Mouse (Mus musculus) gastrocnemius, postnatal 36 days (tissue): ENCODE data around the gene Sdk2. TPM values are rescaled to one million over a fixed set of nuclear protein-coding genes. Genes with fewer than 3 reads are reported as not detected.

ENCODE experiments used
- DNase-seq, 2 experiments: peaks; one replicate each; pipeline ENCODE4 v3.0.0; 2022
- intact Hi-C: fragments of 180-260 bp; cut with DNase I; formaldehyde crosslinking; loops from one replicate; pipeline ENCODE4 v1.15.1; 2025
- total RNA-seq, 2 experiments: library from RNA; stranded (reverse); gene quantifications; 2 replicates each; pipeline ENCODE4 v1.2.3; 2021

Sdk2 gene
- total RNA-seq, 2 experiments from 2014 or later: 0.54 to 0.59 TPM

DNA sequence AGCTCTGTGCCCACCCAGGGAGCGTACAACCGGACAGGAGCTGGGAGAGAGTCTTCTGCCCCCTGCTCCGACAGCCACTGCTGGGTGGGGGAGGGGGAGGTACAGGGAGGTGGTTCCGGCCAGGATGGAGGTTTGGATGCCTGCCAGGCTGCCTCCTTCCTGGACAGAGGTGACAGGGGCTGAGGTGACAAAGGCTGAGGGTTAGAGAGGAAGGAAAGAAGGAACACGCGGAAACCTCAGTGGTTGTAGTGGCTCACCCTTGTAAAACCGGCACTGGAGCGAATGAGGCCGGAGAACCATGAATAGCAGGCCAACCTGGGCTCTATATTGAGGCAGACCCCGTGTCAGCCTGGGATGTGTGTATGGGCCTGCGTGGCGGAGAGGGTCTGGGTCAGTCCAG lies 264.4 kb downstream of the Sdk2 start:
- DNase-seq: peak in 1 of 2 experiments; percentile 51
- intact Hi-C loops: no loop called here

DNA sequence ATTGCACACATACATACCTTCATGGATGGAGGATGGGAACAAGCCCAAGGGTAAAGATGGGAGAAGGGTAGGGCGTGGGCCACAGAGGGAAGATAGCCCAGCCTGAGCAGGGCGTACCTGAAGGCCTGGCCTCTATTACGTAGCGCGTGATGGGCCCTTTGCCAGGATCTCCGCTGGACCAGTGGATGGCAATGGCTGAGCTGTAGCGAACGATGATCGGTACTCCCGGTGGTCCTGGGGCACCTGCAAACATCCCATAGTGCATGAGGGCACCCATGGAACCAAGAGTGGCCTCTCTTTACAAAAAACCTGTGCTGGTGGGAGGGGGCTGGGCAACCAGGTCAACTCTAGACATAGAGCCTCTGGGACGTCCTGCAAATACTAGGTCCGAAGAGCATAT lies 266.8 kb downstream of the Sdk2 start:
- intact Hi-C loops: no loop called here
- DNase-seq: no peak

DNA sequence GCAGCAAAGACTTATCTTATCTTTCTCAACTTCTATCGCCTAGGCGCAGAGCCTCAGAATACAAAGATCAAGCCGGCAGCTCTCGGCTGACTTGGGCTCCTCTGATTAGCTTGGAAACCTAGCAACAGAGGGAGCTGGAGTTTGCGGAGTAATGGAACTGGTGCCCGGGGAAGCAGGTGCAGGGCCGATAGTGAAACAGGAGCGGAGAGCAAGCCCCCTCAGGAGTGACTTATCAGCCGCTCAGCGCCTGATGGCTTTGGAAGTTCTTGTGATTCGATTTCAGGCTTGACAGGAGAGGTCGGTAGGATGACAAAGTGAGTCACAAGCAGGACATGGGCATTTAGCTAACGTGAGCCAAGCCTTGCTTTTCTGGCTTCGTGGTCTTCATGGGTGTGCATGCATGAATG lies 267.8 kb downstream of the Sdk2 start:
- intact Hi-C loops: no loop called here
- DNase-seq: no peak

DNA sequence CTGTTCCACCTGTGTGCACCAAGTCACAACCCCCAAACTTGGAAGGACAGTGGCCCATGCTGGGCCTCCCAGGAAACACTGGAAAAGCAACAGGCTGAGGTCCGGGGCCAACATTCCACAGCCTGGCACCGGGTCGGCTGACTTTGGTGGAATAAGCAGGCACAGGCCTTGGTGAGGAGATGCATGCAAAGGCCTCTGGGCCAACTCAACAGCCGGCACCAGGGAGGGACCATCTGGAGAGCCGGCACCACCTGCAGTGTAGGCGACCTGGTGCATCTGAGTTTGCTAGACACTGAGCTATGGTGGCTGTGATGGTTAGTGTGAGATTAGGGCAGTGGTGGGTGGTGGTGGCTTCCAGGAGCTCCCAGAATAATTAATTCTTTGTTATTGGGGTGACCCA lies 268.8 kb downstream of the Sdk2 start:
- no peak for DNase-seq
- intact Hi-C loops: no loop called here

DNA sequence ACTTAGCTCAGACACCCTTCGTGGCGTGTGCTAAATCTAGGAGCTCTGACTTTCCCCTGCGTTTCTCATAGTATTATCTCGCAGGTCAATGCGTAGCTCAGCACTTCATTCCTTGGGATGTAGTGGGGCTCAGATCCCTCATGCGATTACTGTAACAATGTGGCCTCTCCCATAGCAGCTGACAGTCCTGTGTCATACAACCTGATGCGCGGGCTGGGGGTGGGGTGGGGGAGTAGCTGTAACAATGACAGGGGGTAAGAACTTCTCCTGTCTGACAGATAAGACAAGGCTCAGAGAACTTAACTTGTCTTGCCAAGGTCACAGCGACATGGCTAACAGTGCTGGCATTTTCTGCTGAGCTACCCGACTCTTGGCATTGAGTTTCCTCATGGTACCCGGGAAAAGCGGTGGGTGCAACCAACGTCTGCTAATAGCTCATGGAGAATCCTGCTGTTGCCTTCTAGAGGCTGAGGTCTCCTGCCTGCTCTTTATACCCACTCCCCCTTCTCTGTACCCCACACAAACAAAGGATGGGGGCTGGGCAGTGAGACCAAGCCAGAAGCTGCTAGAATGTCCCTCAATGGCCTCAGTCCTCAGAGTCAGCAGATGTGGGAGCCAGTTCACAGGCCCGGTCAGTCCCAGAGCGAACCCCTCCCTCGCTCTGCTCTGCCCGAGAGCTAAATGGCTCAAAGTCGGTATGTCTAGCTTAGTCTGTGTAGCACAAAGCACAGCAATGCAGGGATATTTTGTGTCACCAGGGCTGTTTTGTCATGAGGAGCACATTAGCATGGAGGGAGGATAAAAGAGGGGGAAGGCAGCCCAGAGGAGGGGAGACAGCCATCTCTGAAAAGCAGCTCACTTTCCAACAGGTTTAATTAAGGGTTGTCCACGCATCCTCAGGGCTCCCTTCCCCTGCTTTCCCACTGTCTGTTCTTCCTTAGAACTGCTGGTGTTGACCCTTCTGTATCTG lies 269.5 kb downstream of the Sdk2 start:
- no peak for DNase-seq
- intact Hi-C loops: no loop called here

DNA sequence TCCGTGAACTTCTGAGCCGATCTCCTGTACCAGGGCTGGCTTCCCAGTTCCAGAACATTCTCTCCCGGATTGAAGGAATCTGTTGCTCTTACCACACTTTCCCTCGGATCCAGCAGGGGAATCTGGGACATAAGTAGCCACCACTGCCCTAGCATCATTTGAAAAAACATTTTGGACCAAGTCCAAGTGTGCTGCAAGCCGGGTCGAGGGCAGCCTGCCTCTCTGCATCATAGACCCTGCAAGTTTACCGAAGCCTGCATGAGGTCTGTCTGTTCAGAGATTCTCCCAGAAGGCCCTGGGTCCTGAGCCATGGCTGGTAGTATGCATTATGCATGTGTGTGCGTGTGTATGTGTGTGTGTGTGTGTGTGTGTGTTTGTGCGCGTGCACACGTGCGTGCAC lies 271.0 kb downstream of the Sdk2 start:
- intact Hi-C loops: no loop called here
- no peak for DNase-seq

DNA sequence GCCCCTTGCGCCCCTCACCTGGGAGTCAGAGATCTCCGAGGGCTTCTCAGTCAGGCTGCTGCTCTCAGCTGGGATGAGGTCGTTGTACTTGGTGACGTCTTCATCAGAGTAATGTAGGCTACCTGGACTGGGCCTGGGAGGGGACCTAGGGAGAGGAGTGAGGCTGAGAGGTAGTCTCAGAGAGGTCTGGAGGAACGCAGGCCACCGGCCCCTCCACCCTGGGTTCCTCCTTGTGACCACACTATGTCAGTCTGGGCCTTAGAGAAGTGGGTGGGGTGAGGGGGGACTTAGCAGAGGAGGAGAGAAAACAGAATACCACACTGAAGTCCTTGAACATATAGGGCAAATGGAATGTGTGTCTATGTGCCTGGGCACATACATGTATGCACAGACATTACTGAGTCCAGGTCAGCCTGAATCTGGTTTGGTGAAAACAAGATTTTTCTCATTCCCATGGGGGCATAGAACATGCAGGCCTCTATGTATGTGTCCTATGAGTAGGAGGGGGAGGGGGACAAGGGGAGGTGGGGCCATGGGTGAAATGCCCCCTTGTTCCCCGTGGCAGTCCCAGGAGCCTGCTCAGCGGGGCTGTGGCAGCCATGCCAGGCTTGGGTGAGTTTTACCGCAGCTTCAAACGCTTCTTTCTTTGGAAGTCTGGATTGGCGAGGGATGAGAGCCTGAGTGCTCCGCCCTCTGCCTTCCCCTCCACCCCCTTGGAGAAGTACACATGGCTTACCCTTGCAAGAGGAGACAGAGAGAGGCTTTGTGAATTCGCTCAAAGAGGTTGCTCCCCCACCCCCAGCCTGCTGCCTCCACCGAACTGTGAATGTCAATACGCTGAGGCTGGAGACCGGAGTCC lies 275.3 kb downstream of the Sdk2 start:
- DNase-seq: no peak
- intact Hi-C loops: no loop called here

DNA sequence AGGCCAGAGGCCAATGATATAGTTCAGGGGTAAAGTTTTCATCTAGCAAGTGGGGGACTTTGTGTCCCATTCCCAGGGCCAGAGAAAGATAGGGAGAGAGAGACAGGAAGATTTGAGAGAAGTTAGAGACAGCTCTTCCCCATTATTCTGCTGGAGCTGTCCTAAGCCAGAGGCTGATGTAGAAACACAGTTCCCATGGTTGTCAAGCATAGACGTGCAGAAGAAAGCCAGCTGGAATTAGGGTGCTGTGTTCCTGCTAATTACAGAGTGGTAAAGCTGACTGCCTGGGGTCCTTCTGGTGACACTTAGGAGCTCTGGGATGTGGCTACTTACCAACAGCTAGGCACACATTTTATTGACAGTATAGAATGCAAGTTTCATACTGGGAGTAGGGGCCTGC lies 277.7 kb downstream of the Sdk2 start:
- intact Hi-C loops: no loop called here
- DNase-seq: no peak

DNA sequence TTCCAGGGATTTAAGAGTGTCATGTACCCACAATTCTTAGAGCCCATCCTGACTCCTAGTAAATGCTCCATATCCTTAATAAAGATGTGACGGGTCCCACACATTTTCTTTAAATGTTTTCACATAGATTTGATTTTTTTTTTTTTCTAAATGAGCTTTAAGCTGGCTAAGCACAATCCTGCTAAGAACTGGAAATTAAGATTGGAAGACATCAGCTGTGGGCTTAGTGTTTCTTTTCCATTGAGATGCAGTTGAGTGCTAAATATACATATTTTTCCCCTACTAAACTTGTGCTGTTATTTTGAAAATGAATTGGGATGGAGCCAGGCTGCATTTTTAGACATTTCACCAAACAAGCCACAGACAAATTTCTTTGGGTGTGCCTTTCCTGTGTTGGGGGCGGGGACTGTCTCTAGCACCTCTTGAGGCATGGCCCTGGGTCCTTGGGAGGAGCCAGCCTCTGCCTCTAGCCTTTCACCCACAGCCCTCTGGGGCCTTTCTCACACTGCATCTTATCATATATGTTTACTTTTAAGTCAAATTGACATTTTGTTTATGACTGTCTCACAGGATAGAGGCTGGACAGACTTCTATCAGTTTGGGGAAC lies 278.6 kb downstream of the Sdk2 start:
- no peak for DNase-seq
- intact Hi-C loops: no loop called here

DNA sequence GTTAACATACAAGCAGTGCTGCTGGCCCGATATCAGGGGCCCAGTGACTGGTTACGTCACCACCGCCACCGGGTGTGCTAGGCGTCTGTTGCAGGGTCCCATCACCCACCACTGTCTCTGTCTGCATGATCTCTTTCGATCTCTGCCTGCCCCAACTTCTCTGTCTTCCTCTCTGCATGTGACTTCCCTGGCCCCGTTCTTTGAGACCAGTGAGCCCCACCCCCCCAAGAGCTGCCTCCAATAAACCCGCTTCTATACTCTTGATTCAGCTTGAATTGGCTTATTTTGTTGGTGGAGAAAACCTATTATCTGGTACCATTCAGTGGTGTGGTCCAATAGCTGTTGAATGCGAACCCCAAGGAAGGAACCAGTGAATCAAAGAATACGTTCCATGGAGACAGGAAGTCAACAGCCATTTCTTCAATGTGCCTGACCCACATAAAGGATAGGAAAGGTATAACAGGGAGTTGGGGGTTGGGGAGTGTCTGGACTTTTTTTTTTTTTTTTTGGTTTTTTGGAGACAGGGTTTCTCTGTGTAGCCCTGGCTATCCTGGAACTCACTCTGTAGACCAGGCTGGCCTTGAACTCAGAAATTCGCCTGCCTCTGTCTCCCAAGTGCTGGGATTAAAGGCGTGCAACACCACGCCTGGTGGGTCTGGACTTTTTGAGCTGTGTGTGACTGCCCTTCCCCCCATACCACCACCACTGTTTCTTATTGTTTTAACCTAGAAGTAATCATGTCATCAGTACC lies 279.2 kb downstream of the Sdk2 start:
- DNase-seq: no peak
- intact Hi-C loops: no loop called here

DNA sequence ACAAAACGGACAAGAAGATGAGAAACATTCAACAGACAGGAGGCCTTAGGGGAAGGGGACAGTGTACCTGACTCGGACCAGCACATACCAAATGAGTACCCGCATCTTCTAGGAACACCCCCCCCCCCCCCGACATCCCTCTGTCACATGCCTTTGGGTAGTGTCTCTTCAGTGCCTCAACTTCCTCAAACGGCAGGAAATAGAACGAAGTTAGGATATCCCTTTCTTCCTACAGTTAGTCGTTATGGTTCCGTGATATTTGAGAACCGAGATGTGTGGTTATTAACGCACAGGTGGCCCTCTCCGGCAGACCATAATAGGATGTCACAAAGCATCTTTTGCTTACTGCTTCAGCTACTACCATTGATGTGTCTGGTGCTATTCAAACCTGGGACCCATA lies 279.8 kb downstream of the Sdk2 start:
- intact Hi-C loops: no loop called here
- DNase-seq: no peak

DNA sequence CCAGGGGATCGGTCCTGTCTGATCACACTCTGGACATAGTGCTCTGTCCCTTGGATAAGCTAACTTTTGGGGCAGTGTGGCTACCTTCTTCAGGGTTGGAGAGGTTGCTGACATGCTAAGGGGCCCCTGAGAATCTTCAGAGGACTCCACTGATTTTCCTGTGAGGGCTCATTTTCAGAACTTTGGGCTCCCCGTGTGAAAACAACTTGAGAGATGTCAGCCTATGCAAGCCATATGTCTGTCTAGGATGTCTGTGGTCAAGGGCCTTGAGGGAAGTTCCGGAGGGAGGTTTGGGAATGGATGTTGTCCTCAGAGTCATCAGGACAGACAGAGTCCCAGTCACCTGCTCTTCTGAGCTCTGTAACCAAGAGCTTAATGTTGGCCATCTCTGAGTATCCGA lies 280.5 kb downstream of the Sdk2 start:
- intact Hi-C loops: no loop called here
- DNase-seq: no peak

DNA sequence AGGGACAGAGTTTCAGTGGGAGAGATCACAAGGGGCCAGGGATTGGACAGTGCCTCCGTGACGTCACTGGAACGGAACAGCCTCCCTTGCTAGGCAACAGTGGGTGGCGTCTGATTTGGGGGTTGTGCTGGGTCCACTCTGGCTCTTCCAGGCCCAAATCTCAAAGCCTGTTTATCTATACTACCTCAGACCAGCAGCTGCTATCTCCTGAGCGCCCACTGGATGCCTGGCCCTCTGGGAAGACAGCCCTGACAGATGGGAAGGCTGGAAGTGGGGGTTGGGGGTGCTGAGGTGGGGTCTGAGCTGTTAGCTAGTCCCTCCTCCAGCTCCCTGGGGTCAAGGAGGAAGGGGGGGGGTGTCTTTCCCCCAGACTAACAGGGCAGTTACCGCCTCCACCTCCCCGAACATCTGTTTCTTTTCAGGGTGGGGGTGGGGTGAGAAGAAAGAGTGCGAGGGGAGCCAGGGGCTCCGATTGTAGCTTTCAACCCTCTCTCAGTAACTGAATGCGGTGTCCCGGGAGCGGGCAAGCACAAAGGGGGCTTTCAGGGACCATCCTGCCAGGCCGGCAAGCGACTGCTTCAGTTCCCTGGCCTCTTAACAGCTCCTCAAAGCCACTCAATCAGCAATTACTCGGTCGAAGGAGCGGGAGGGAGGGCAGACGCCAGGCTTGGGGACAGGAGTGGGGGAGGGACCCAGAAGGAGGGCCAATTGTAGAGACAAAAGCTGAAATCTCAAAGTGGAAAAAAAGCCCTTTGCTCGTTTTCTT lies 281.3 kb downstream of the Sdk2 start:
- intact Hi-C loops: no loop called here
- peak; percentile 41 to 53 for DNase-seq

DNA sequence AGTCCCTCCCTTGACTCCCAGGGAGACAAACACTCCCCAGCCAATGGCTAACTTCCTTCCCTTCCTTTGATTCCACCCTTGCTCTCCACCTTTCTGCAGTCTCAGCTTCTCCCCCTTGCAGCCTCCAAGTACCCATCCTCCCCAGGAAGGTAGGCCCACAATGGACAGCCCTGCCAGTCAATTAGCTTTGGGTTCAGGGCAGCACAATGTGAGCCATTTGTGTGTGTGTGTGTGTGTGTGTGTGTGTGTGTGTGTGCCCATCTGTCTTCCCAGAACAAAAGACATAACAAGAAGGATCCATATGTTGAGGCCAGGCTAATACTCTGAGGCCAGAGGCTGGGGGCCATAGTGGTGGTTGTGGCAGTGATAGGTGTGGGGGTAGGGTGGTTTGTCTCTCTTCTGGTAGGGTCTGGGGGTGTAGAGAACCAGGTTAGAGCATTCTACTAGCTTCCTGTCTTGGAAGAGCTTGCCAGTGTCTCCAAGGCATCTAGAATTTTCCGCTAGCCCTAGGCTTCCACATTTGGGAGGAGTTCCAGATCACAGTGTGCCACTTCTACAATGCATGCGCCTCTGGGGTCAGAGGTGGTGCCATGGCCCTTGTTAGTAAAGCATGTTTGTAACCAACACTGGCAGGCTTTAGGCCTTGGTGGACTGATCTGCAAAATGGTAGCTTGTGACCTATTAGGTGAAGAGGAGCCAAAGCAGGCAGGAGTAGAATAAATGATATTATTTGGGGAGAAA lies 282.0 kb downstream of the Sdk2 start:
- intact Hi-C loops: no loop called here
- DNase-seq: no peak

DNA sequence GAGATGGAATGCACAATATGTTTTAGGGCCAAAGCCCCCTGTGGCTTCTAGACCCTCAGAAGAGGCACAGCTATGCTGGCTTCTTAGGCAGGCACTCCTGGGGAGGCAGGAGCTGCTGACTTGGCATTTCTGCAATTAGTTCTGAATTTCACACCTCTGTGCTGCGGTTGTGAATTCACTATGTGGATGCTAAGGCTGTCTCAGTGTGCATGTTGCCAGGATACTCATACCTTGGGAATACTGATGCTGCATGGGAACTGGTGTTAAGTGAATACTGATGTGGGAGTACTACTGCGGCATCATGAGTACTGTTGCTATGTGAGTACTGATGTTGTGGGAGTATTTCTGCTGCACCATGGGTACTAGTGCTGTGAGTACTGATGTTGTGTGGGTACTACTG lies 284.4 kb downstream of the Sdk2 start:
- intact Hi-C loops: no loop called here
- no peak for DNase-seq

DNA sequence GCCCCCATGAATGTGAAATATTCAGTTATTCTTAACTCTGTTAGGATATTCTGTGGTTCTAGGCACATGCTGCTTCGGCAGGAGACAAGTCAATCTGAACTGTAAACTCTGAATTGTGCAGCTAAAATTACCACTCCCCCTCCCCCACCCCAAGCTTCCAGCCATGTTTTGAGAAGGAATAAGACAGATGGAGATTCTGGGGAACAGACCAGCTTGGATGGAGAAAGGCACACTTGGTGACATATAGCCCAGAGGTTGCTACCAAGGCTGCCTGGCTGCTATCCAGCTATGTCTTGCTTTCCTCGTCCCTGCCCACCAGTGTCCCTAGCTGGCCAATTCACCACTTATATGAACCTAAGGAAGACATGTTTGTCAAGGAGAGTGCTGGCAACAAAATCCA lies 284.8 kb downstream of the Sdk2 start:
- intact Hi-C loops: no loop called here
- DNase-seq: no peak

DNA sequence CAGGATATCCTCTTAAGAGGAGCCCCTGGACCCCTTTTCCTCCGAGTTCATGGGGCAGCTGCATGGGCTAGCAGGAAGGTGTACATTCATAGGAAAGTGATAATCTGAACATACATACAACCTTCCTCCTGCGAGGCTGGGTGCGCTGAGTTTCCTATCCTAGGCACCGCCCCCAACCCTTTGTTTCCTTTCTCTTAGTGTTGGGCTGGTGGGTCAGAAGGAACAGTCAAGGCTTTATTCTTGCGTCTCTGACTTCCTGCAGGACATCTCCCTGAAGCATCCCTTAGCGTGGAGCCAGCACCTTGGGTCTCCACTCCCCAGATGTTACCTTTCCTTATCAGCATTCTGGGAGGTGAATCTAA lies 287.2 kb downstream of the Sdk2 start:
- intact Hi-C loops: no loop called here
- DNase-seq: no peak

DNA sequence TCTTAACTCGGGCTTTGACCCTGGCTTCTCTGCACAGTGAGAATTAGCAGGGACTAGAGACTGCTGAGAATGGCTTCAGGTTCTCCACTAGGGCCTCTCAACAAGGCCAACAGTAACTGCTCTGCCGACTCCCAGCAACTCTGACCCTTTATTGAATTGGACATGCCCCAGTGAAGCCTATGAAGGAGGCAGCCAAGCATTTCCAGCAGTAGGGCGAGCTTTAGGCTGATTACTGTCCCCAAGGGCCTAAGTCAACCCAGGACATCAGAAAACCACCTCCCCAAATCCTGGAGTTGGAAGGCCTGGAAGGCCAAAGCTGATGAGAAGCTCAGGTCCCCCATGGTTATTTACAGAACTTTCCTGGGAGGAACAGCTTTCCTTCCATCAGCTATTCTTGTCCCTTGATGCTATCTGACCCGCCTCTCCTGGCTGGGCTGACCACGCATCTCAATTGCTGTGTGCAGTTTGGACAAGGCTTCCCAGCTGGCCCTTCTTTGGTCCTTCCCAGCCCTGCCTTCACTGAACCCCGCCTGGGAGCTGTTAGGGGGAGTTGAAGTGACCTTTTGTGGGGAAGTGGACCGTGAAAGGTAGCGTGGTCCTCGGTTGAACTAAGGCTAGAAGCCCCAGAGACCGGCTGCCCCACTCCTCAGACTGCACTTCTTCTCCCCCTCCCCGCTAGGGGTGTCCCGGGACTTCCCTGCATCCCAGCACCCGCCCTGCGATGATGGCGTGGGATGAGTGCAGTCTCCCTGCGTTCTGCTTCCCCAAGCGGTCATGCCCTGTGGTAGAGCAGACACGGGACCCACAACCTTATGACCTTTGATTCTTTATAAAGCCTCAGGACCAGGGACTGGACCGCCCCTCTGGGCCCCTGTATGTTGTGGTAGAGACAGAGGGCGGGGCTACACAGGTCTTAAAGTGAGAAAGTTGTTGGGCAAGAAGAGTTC lies 287.8 kb downstream of the Sdk2 start:
- intact Hi-C loops: no loop called here
- peak; percentile 54 to 61 for DNase-seq
